Mouse (Mus musculus) naive thymus-derived CD4-positive, alpha-beta T cell, adult 5 months (primary cell): ENCODE measurements around the gene Ccdc92b. TPM values are rescaled to one million over a fixed set of nuclear protein-coding genes. Genes with fewer than 3 reads are reported as not detected.

ENCODE experiments used
- polyA plus RNA-seq: library from polyadenylated mRNA; unstranded; fragments of 100-300 nt; shearing (Covaris generic); gene quantifications from one replicate; pipeline ENCODE4 v1.2.1, GENCODE M21; 2017

Gene Ccdc92b
- polyA plus RNA-seq = not detected

GRCm38 (mm10) chr11:74619201-74619955 lies at the start of gene Ccdc92b:
Ccdc92b (plus strand) TSS chr11:74619605.

GRCm38 (mm10) chr11:74610545-74611176 lies 8.7 kb upstream of the Ccdc92b start, which contains the start of gene Rap1gap2:
Rap1gap2 (minus strand) TSS chr11:74610915.

DNA sequence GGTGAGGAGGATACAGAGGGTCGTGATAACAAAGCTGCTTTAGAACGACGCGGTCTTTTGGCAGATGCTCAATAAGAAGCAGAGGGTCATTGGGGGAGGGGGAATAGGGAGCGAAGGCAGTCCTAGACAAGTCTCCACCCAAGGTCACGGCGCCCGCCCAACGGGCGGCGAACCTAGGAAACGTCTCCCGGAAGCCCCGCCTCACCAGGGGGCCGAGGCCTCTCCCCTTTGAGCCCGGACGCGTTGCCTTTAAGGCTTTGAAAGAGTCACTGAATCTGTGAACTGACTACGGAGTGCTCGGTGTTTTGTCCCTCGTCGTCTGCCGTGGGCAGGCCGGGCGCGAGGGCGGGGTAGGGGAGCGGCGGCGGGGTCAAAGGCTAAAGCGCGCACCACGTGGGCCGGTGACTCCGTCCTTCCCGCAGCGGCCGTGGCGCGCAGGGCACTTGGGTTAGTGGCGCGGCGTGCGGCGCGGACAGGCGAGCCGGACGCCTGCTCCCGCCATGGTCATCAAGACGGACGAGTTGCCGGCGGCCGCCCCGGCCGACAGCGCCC lies 29.8 kb downstream of the Ccdc92b start, which contains the start of gene Cluh:
Gene Cluh, plus strand, starts transcription at position 401 of the 552 bp plus-strand sequence.

Other genes with a start within 250 kb of the Ccdc92b start
- gene Rap1gap2, start 8.7 kb upstream of the Ccdc92b start, polyA plus RNA-seq = 0.15 TPM
- gene Cluh, start 29.9 kb downstream of the Ccdc92b start, polyA plus RNA-seq = 36.3 TPM
- 103 TPM for gene Pafah1b1, start 105.1 kb downstream of the Ccdc92b start, polyA plus RNA-seq
- 40.6 TPM for gene Mettl16, start 151.2 kb downstream of the Ccdc92b start, polyA plus RNA-seq
- gene Mnt, start 211.3 kb downstream of the Ccdc92b start, polyA plus RNA-seq = 21.2 TPM